Mouse (Mus musculus) effector memory CD4-positive, alpha-beta T cell, adult 7 months (primary cell): ENCODE data around the gene Olfr1186. TPM values are rescaled to one million over a fixed set of nuclear protein-coding genes. Genes with fewer than 3 reads are reported as not detected.

Experiments used
- polyA plus RNA-seq: library from polyadenylated mRNA; unstranded; fragments of 100-300 nt; shearing (Covaris generic); gene quantifications from one replicate; pipeline ENCODE4 v1.2.1, GENCODE M21; 2017

Olfr1186 gene
- polyA plus RNA-seq, result not detected

DNA sequence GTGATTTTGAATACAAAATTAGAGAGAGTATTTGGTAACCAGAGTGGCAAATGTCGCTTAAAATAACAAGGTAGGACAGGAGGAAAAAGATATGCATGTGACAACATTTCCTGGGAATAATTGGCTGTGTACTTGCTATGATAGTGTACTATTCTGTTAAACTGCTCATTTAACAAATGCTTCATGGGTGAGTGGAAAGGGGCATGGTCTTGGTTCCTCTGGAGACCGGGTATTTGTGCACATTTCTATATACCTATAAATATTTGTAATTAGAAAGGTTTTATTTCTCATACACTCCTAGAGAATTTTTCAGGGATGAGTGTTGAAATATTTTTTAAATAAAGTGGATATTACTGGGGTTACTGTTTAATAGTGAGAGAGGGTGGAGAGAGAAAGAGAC, at the start of gene Olfr1186:
TSS of gene Olfr1186 (plus strand) at position 301 of the 400 bp plus-strand sequence.

DNA sequence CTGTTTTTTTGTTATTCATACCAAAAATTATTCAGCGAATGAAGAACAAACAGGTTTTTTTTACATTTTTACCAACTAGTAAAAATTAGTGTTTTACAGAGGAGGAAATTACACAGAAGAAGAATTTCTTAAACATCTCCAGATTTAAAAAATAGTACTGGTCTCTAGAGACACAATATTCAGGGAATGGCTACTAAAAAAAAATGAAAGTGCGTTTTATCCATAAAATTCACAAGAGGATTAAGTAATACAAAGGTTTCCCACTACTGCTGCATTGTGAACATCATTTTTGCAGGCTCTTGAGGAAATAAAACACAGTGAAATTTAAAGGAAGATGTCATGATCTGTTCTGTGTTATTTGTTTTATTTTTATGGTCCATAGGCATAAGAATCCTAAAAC, 35.1 kb upstream of the Olfr1186 start, which contains the start of gene Olfr1184:
TSS of gene Olfr1184 (plus strand) at position 301 of the 400 bp plus-strand sequence.

GRCm38 (mm10) chr2:88493020-88493419, 25.3 kb upstream of the Olfr1186 start, which contains the start of gene Olfr1185-ps1:
Gene Olfr1185-ps1, plus strand, starts transcription at chr2:88493320.

DNA sequence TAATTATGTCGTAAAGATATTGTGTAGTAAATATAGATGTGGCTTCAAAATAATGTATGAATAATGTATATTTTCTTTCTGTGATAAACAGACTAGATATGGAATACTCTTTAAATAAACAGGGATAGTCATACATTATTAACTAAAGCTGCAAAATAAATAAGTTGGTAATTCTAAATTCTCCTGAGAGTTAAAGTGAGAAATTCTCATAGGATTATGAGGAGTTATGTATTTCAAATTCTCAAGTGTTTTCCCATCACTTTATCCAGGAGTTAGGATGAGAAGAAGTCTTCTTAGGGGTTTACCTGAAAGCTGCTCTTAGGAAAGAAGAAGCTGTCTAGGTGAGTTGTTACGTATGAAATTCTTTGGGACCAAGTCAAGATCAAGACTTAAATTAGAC, 38.3 kb downstream of the Olfr1186 start, which contains the start of gene Olfr1188:
TSS of gene Olfr1188 (plus strand) at position 301 of the 400 bp plus-strand sequence.

Other genes starting within 250 kb of the Olfr1186 start
- 0.10 TPM for gene Olfr1173, start 238.7 kb upstream of the Olfr1186 start, polyA plus RNA-seq
- gene Olfr1174-ps, start 203.4 kb upstream of the Olfr1186 start, polyA plus RNA-seq, result not detected
- 0.09 TPM for gene Olfr1175-ps, start 191.3 kb upstream of the Olfr1186 start, polyA plus RNA-seq
- not detected for gene Olfr1176, start 181.8 kb upstream of the Olfr1186 start, polyA plus RNA-seq
- gene Olfr1177-ps, start 172.1 kb upstream of the Olfr1186 start, polyA plus RNA-seq, result not detected
- gene Olfr1178, start 131.5 kb upstream of the Olfr1186 start, polyA plus RNA-seq, result 0.06 TPM
- gene Olfr1179, start 112.1 kb upstream of the Olfr1186 start, polyA plus RNA-seq, result not detected
- not detected for gene Olfr1180, start 99.4 kb upstream of the Olfr1186 start, polyA plus RNA-seq
- not detected for gene Olfr1181, start 92.4 kb upstream of the Olfr1186 start, polyA plus RNA-seq
- gene Gm13757, start 69.4 kb upstream of the Olfr1186 start, polyA plus RNA-seq, result not detected
- gene Olfr1183, start 63.7 kb upstream of the Olfr1186 start, polyA plus RNA-seq, result not detected
- 0.80 TPM for gene Olfr1184, start 35.0 kb upstream of the Olfr1186 start, polyA plus RNA-seq
- gene Olfr1185-ps1, start 25.2 kb upstream of the Olfr1186 start, polyA plus RNA-seq, result not detected
- not detected for gene Olfr1188, start 38.4 kb downstream of the Olfr1186 start, polyA plus RNA-seq
- gene Olfr1189, start 67.9 kb downstream of the Olfr1186 start, polyA plus RNA-seq, result not detected
- gene Olfr1191-ps1, start 122.0 kb downstream of the Olfr1186 start, polyA plus RNA-seq, result not detected
- not detected for gene Olfr1192-ps1, start 130.0 kb downstream of the Olfr1186 start, polyA plus RNA-seq
- gene Olfr1193, start 157.1 kb downstream of the Olfr1186 start, polyA plus RNA-seq, result not detected
- not detected for gene Olfr1195, start 170.6 kb downstream of the Olfr1186 start, polyA plus RNA-seq
- gene Olfr1196, start 186.0 kb downstream of the Olfr1186 start, polyA plus RNA-seq, result not detected
- gene Olfr1197, start 213.8 kb downstream of the Olfr1186 start, polyA plus RNA-seq, result not detected
- not detected for gene Olfr1198, start 232.8 kb downstream of the Olfr1186 start, polyA plus RNA-seq
- not detected for gene Olfr1199, start 241.9 kb downstream of the Olfr1186 start, polyA plus RNA-seq